ENCODE assay signal across 9 mouse cellular contexts in the genomic region with DNA sequence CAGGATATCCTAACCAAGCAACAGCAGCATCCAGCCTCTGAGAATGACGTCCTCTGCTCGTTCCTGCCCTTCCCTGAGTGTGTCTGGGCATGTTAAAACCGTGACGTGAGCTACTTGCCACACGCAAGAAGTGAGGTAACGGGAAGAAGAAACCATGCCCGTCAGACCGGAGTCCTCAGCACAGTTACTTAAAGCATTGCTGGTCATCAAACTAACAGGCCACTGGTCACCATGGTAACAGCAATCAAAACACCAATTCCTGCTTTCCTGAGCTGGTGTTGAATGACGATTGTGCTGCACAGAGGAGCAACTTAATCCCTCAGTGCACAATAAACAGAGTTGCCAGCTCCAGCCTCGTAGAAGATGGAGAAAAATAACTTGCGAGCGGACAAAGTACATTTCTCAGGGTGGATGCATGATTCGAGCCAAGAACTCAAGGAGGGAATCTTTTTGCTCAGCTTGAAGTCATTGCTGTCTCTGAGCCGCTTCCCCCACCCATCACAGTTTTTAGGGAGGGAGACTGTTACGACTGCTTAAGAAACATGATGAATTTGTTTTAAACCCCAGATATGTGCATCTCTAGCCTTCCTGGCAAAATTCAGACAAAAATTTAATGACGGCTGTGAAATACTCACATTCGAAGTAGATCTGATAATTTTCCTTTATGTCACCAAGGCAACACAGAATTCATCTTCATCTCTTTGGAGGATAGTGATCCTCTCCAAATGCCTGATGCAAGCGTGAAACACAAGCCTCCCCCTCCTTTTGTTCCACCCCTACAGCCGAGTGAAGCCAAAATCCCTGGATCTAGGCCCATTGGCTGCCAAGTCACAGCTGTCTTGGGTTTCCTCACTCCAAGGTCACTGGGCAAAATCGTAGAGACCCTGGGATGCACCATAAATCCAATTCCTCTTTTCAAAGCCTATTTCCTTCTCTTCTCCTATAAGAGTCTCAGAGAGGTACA.
DNase-seq lines count a peak whose midpoint lies in the region; ATAC-seq and TF ChIP-seq lines count a peak whose summit lies in the region.
"Had no signal": no experiment of that assay in that cellular context is flagged by ENCODE, and none has a peak within 500 bp of the region (broad histone marks: within the 10 kb centered on the region; RNA-seq: fewer than 3 reads in every experiment).

No protein-coding gene starts in this region.

- H3K27me3 ChIP-seq in cerebellum, adult 2 months (ENCODE audit: control insufficient read depth, insufficient read depth, low read length): no peaks in the 10 kb centered on the region
- no peaks in the 10 kb centered on the region for H3K27me3 ChIP-seq in embryonic facial prominence, embryonic 12.5 days
- H3K27me3 ChIP-seq in heart, embryonic 14.5 days (ENCODE audit: control insufficient read depth, insufficient read depth, low read length): no peaks in the 10 kb centered on the region
- H3K27me3 ChIP-seq in midbrain, embryonic 11.5 days (ENCODE audit: control insufficient read depth, insufficient read depth, low read length): no peaks in the 10 kb centered on the region
- H3K27me3 ChIP-seq: megakaryocyte, embryonic 14.5 days had no signal

- peak; percentile 57 to 70 for DNase-seq in cerebellum, postnatal 10 days
- DNase-seq in cerebellum, adult 2 months: no peak
- peak in 1 of 2 experiments; percentile 33 for DNase-seq in layer of hippocampus, adult 2 months (ENCODE audit: low spot score in 2 of 2)
- DNase-seq in midbrain, embryonic 11.5 days (ENCODE audit: low spot score, missing footprints): peak; percentile 94
- no peak for DNase-seq in testis, postnatal 14 days (ENCODE audit: low spot score)
- DNase-seq in cerebellum, adult 8-10 months: no peak

- no peaks in the 10 kb centered on the region for H3K4me1 ChIP-seq in cerebellum, adult 2 months (ENCODE audit: control insufficient read depth, insufficient read depth, low read length)
- H3K4me1 ChIP-seq in embryonic facial prominence, embryonic 12.5 days: peaks cover 21% of the 10 kb centered on the region
- H3K4me1 ChIP-seq in heart, embryonic 14.5 days (ENCODE audit: control insufficient read depth in 2 of 2, insufficient read depth in 2 of 2, low read length in 2 of 2): peaks cover 9 to 14% of the 10 kb centered on the region in 2 experiments
- H3K4me1 ChIP-seq in midbrain, embryonic 11.5 days (ENCODE audit: control insufficient read depth, insufficient read depth, low read length): peaks cover 13% of the 10 kb centered on the region; the same call in 1 of the 2 replicates
- H3K4me1 ChIP-seq: megakaryocyte, embryonic 14.5 days had no signal

- H3K9me3 ChIP-seq in embryonic facial prominence, embryonic 12.5 days: no peaks in the 10 kb centered on the region
- H3K9me3 ChIP-seq in heart, embryonic 14.5 days (ENCODE audit: control insufficient read depth, low read length): no peaks in the 10 kb centered on the region
- no peaks in the 10 kb centered on the region for H3K9me3 ChIP-seq in midbrain, embryonic 11.5 days (ENCODE audit: control insufficient read depth, low read length)
- H3K9me3 ChIP-seq: megakaryocyte, embryonic 14.5 days had no signal

- no peak for TF ChIP-seq POLR2A in cerebellum, adult 2 months (IDR thresholded peaks at IDR 0.05; ENCODE audit: borderline replicate concordance, insufficient read depth, low read length)

- H3K4me2 ChIP-seq in embryonic facial prominence, embryonic 12.5 days (replicated peaks): peak overlapping the region; percentile 29
- H3K4me2 ChIP-seq in heart, embryonic 14.5 days (ENCODE audit: low read length): peak overlapping the region; percentile 28
- peak overlapping the region; percentile 29 for H3K4me2 ChIP-seq in midbrain, embryonic 11.5 days

- H3K36me3 ChIP-seq in embryonic facial prominence, embryonic 12.5 days: no peaks in the 10 kb centered on the region
- H3K36me3 ChIP-seq in heart, embryonic 14.5 days (ENCODE audit: control insufficient read depth, insufficient read depth, low read length): no peaks in the 10 kb centered on the region
- no peaks in the 10 kb centered on the region for H3K36me3 ChIP-seq in midbrain, embryonic 11.5 days (ENCODE audit: control insufficient read depth, insufficient read depth, low read length)

- 9% methylated on average over 20 of the region's 20 CpGs for WGBS in cerebellum, adult 2 months
- WGBS in embryonic facial prominence, embryonic 12.5 days: 24% methylated on average over 20 of the region's 20 CpGs
- 33% methylated on average over 20 of the region's 20 CpGs for WGBS in heart, embryonic 14.5 days
- 16% methylated on average over 20 of the region's 20 CpGs for WGBS in midbrain, embryonic 11.5 days

- H3K9ac ChIP-seq in embryonic facial prominence, embryonic 12.5 days: no peak overlapping the region
- no peak overlapping the region for H3K9ac ChIP-seq in heart, embryonic 14.5 days (ENCODE audit: low read length)
- no peak overlapping the region; the same call in 1 of the 2 replicates for H3K9ac ChIP-seq in midbrain, embryonic 11.5 days (ENCODE audit: low read length)

- peak; percentile 65; the same call in 1 of the 2 replicates for ATAC-seq in embryonic facial prominence, embryonic 12.5 days (ENCODE audit: insufficient number of reproducible peaks, insufficient read depth, low FRiP score, low TSS enrichment)
- no peak for ATAC-seq in heart, embryonic 14.5 days (ENCODE audit: insufficient number of reproducible peaks, insufficient read depth, low FRiP score, low read depth)
- ATAC-seq in midbrain, embryonic 11.5 days (ENCODE audit: low FRiP score): peak; percentile 88

- no peak overlapping the region for H3K27ac ChIP-seq in cerebellum, adult 2 months (ENCODE audit: insufficient read depth, low read length)
- peak overlapping the region; percentile 47; the same call in 1 of the 2 replicates for H3K27ac ChIP-seq in embryonic facial prominence, embryonic 12.5 days
- 0 out of 4 replicates have a peak overlapping the region, but pooled peaks of 1 of the 2 experiments have one; percentile 14 for H3K27ac ChIP-seq in heart, embryonic 14.5 days (replicated peaks in 1 of 2; ENCODE audit: control insufficient read depth in 1 of 2, insufficient read depth in 1 of 2, low read depth in 2 of 2, low read length in 2 of 2)
- H3K27ac ChIP-seq in layer of hippocampus, adult 2 months: peak overlapping the region; percentile 56
- 0 out of 2 replicates have a peak overlapping the region, but pooled peaks have one; percentile 2 for H3K27ac ChIP-seq in midbrain, embryonic 11.5 days (ENCODE audit: low read depth, low read length)

- TF ChIP-seq CTCF in cerebellum, adult 2 months (IDR thresholded peaks at IDR 0.05; ENCODE audit: borderline replicate concordance, insufficient read depth, low read depth, low read length): no peak
- no peak for TF ChIP-seq CTCF in layer of hippocampus, adult 2 months (conservative IDR thresholded peaks at IDR 0.05)

- no peak overlapping the region for H3K4me3 ChIP-seq in cerebellum, adult 2 months (replicated peaks; ENCODE audit: insufficient read depth, low read depth, low read length)
- H3K4me3 ChIP-seq in embryonic facial prominence, embryonic 12.5 days: no peak overlapping the region
- H3K4me3 ChIP-seq in heart, embryonic 14.5 days (ENCODE audit: control insufficient read depth in 1 of 2, insufficient read depth in 1 of 2, low read depth in 1 of 2, low read length in 2 of 2): no peak overlapping the region; a peak in 1 of 4 replicates
- H3K4me3 ChIP-seq in layer of hippocampus, adult 2 months: peak overlapping the region; percentile 19
- H3K4me3 ChIP-seq in midbrain, embryonic 11.5 days (ENCODE audit: low read depth, low read length): peak overlapping the region; percentile 5; the same call in 1 of the 2 replicates
- H3K4me3 ChIP-seq: megakaryocyte, embryonic 14.5 days had no signal

Comparison
In these comparisons a context has a peak if more than half of its experiments do, and no peak if none do; other contexts are left out.
1. DNase-seq: peak in cerebellum, postnatal 10 days (2 of 2) and midbrain, embryonic 11.5 days (single experiment); none in cerebellum, adult 2 months (0 of 2), testis, postnatal 14 days (single experiment) and cerebellum, adult 8-10 months (single experiment).
2. H3K4me3 ChIP-seq: peak in layer of hippocampus, adult 2 months (single experiment) and midbrain, embryonic 11.5 days (single experiment); none in cerebellum, adult 2 months (single experiment), embryonic facial prominence, embryonic 12.5 days (single experiment) and heart, embryonic 14.5 days (0 of 2).
3. Peak in every context shown above with its lines, with median percentiles within 50 percentile points of each other: H3K4me2 ChIP-seq.